Mouse (Mus musculus) left cerebral cortex, adult 18-20 months (tissue): ENCODE data around the gene Dut. TPM values are rescaled to one million over a fixed set of nuclear protein-coding genes. Genes with fewer than 3 reads are reported as not detected.

Experiments used
- DNase-seq, 2 experiments: peaks; one replicate each; pipeline ENCODE4 v3.0.0; 2021 to 2022; ENCODE audit warnings: low spot score in 2 of 2, mixed read lengths in 1 of 2
- total RNA-seq, 2 experiments: library from RNA; stranded (reverse); gene quantifications; 2 replicates each; pipeline ENCODE4 v1.2.3; 2021

The Dut gene
- total RNA-seq, 2 experiments from 2014 or later: 24.5 to 26.9 TPM

DNA sequence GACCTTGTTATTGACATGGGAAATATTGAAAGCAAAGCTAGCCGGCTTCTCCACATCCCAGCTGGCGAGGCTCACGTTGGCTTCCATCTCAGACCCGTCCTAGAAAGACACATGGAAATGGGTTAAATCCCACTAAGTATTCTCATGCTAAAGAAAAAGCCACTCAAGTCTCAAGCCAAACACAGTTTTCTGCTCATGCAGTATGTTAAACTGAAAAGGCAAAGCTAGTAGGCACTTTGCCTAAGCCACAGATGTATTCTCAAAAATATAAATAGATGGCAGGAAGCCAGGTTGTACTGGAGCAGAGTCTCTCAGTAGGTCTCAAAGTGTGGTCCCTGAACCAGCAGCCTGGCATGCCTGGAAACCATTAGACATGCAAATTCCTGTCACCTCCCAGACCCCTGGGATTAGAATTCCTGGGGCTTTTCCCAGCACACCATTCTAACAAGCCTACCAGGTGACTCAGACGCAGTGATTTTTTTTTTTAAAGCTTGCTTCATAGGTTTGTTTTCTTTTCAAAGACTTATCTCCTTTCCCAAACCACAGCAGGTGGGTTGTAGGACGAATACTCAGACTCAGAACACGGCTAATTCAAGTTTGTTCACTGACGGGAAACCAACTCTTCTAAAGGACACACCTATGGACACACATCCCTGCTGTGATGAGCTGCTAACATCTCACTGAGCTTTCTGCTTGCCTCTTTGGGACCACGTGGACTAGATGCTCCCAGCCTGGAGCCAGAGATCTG, 55.1 kb downstream of the Dut start:
- DNase-seq: peak in 1 of 2 experiments; percentile 5

DNA sequence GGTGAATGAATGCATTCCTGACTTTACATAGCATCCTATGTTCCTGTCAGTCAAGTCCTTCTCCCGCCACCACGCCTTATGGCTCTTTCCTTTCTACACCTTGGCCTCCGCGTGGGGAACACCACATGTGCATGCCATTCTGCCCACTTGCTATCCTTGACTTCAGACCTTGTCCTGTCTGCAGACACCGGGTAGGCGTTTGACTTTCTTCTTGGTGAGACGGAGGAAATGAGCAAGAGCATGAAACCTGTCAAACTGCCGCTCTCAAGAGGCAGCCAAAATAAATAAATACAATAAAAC, 55.6 kb downstream of the Dut start:
- DNase-seq: peak; percentile 57 to 66

DNA sequence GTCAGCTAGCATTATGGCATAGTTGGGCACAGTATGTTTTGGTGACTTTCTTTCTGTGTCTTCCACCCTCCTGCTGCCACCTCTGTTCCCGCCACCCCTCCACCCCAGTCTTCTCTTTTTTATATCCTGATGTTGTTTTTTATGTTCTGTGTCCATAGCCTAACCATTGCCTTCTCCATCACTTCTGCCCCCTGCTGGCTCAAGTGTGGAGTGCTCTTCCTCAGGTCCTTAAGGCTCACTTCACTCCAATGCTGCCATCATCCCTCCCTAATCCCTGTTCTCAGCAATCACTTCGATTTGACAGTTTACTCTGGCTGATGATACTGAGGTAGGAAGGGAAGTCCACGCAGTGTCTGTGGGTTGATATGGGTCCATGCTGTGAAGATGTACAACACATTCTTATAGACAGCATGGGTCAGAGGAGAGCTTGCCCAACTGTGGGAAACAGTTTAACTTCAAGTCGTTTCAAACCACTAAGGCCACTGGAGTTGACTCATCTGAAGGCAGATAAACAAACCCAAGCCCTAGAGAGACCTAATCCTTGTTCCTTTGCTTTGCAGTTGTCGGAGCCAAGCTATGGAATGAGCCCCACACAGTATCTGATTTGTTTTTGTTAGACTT, 56.9 kb downstream of the Dut start:
- peak; percentile 7 to 14 for DNase-seq

DNA sequence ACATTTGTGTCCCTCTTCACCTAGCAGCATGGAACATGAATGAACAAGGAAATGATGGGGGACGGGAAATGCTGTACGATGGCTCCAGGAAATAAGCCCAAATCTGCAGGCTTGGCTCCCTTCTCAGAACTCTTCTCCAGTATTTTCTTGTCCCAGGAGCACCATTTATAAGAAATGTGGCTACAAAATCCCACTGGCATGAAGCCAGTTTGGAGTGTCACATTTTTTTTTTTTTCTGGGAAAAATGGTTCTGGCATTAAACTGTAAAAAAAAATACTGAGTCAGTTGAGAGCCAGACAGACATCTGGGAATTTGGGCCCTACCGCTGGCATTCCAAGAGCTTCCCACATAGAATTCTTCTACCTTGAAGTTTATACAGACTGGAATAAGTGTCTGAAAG, 57.8 kb downstream of the Dut start:
- no peak for DNase-seq

DNA sequence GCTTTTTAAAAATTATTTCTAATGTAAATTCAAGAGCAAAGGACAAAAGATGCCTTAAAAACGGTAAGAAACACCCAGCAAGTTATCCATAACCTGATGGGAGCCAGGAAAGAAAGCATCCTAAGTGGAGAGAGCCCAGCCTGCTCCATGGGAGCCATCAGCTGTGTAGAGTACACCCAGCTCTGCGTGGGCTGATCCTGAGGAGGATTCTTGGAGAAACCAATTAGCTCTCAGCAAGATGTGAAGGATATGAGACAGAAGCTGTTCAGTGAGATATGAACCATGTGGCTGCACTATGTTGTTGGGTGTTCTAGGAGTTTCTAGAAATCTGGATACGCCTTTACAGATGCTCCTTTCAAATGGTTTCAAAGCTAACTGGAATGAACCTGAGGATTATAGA, 58.7 kb downstream of the Dut start:
- DNase-seq: peak; percentile 31 to 33

Other genes with a start within 250 kb of the Dut start
- gene Slc24a5, start 179.1 kb upstream of the Dut start, total RNA-seq: under 1 TPM; 0.42 to 0.49 TPM
- gene Myef2, start 123.5 kb upstream of the Dut start, total RNA-seq: 10 to 100 TPM; 81.9 to 90.5 TPM
- 10 to 100 TPM in 1 of 2 experiments, 1 to 10 TPM in 1; 10.0 to 13.8 TPM for gene Ctxn2, start 110.5 kb upstream of the Dut start, total RNA-seq
- gene Slc12a1, start 94.7 kb upstream of the Dut start, total RNA-seq: under 1 TPM in 1 of 2 experiments, not detected in 1; 0.09 TPM